Mouse (Mus musculus) layer of hippocampus, adult 8-10 months (tissue): ENCODE data around the gene Pla2g12b. TPM values are rescaled to one million over a fixed set of nuclear protein-coding genes. Genes with fewer than 3 reads are reported as not detected.

Experiments
- DNase-seq, 2 experiments: peaks; one replicate each; pipeline ENCODE4 v3.0.0; 2022; ENCODE audit warnings: low spot score in 2 of 2
- total RNA-seq, 4 experiments: library from RNA; stranded (reverse); gene quantifications; 2 replicates each; pipeline ENCODE4 v1.2.4; 2022

Gene Pla2g12b
- total RNA-seq, 4 experiments from 2014 or later = not detected

DNA sequence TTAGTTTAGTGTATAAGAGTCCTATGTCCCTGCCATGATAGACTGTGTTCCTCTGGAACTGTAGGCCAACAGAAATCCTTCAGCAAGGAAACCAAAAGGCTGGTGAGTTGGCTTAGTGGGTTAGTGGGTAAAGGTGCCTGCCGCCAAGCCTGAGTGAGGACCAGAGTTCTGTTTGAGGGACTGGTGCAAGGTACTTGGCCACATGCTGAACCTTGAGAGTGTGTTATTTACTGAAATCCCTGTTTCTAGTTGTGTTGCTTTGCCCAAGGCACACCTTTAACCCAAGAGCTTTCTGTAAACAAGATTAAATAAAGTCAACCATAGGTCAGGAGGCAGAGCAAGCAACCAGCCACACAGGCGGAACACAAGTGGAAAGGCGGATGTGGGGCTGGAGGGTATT, 62.1 kb downstream of the Pla2g12b start:
- no peak for DNase-seq

DNA sequence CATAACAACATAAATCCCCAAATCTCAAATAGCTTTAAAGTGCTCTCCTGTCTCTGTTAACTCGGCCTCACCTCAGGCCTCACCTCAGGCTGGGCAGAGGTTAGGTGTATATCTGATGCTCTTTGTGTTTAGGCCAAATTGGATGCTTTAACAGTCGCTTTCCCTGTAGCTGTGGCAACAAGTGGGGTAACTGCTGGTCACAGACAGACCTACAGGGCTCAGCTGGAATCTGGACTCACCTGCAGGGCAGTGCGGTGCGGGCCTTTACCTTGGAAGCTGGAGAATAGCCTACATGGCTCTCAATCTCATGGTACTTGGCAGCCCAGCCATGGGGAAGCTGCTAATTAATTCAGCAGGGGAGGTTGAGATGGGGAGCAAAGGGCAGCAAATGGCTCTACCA, 63.2 kb downstream of the Pla2g12b start:
- no peak for DNase-seq

DNA sequence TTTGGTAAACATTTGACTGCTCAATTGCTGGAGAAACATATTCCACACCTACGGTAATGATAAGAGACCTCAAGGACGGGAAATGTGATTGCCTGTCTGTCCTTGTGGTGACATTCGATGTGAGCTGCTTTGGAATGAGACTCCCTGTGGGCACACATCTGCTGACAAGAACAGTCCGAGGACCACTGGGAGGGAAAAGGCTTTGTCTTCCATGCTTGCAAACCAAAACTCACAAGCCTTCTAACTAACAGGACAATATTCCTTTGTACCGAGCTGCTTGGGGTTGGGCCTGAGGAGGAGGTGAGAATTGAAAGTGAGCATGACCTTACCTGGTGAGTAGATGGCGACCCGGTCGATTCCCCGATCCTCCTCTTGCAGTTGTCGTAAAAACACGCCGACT, 63.8 kb downstream of the Pla2g12b start:
- no peak for DNase-seq

- DNase-seq = peak in 1 of 2 experiments; percentile 36
Measured at GRCm38 (mm10) chr10:59470451-59470850, 67.0 kb downstream of the Pla2g12b start.

Other genes with a start within 250 kb of the Pla2g12b start
- gene Sept10, start 181.8 kb upstream of the Pla2g12b start, total RNA-seq = 10 to 100 TPM in 1 of 4 experiments, 1 to 10 TPM in 3; 7.7 to 10.8 (median 9.0) TPM
- gene Sowahc, start 181.7 kb upstream of the Pla2g12b start, total RNA-seq = 10 to 100 TPM in 2 of 4 experiments, 1 to 10 TPM in 2; 6.4 to 13.3 (median 10.6) TPM
- gene P4ha1, start 80.4 kb upstream of the Pla2g12b start, total RNA-seq = 10 to 100 TPM; 42.7 to 63.8 (median 50.2) TPM
- 10 to 100 TPM; 11.3 to 59.5 (median 37.4) TPM for gene Gm10273, start 8.0 kb upstream of the Pla2g12b start, total RNA-seq
- under 1 TPM in 1 of 4 experiments, not detected in 3; 0.31 TPM for gene Oit3, start 38.1 kb downstream of the Pla2g12b start, total RNA-seq
- not detected for gene Gm10322, start 212.4 kb downstream of the Pla2g12b start, total RNA-seq
- gene Mcu, start 213.0 kb downstream of the Pla2g12b start, total RNA-seq = 10 to 100 TPM; 45.3 to 51.6 (median 47.1) TPM